Mouse (Mus musculus) layer of hippocampus, adult 2 months (tissue): ENCODE measurements around the gene Dlg2. TPM values are rescaled to one million over a fixed set of nuclear protein-coding genes. Genes with fewer than 3 reads are reported as not detected.

ENCODE experiments used
- DNase-seq, 2 experiments: peaks; one replicate each; pipeline ENCODE4 v3.0.0; 2022; ENCODE audit warnings: low spot score in 2 of 2
- H3K27ac ChIP-seq: fragments of 200-600 bp; 2 replicates; pipeline ENCODE4 v1.8.1; 2022
- H3K4me3 ChIP-seq: fragments of 200-600 bp; 2 replicates; pipeline ENCODE4 v1.8.1; 2022; ENCODE audit warnings: mild to moderate bottlenecking
- CTCF ChIP-seq: fragments of 200-600 bp; conservative IDR thresholded peaks from 2 replicates; pipeline ENCODE4 v1.8.1; 2022; ENCODE audit warnings: antibody characterized with exemption, mild to moderate bottlenecking, moderate library complexity
- total RNA-seq, 2 experiments: library from RNA; stranded (reverse); gene quantifications; 2 replicates each; pipeline ENCODE4 v1.2.3; 2021

Dlg2 gene
- total RNA-seq, 2 experiments from 2014 or later, result 248 to 256 TPM

DNA sequence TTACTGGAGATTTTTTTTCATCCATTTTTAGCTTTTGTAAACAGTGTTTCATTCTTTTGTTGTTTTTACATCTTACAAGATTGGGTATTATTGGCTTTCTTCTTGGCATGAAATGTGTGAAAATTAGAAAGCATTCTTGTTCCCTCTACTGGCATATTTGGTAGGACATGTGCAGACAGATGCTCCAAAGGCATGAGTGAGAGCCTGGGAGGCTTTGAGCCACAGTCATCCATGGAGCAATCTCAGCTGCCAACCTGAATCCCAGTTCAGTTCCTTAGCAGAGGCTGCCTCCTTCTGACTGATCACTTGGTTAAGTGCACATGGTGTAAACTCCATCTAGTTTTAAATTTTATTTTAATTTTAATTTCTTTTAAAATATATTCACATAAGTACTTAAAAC is 500.8 kb downstream of the Dlg2 start:
- DNase-seq, result peak; percentile 6 to 17
- no peak overlapping the region for H3K4me3 ChIP-seq
- no peak overlapping the region for H3K27ac ChIP-seq
- peak; percentile 55 for TF ChIP-seq CTCF

DNA sequence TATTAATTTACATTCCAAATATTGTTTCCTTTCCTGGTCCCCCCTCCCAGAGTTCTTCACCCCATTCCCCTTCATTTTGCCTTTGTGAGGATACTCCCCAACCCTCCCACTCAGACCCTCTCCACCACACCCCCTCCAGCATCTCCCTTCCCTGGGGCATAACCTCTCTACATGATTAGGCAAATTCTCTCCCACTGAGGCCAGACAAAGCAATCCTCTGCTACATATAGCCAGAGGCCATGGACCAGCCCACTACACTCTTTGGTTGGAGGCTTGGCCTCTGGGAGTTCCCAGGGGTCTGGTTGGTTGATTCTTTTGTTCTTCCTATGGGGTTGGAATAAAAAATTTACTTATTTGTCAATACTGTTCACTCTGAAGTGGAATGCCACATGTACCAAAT is 505.6 kb downstream of the Dlg2 start:
- no peak for DNase-seq
- no peak overlapping the region for H3K4me3 ChIP-seq
- no peak for TF ChIP-seq CTCF
- no peak overlapping the region for H3K27ac ChIP-seq

DNA sequence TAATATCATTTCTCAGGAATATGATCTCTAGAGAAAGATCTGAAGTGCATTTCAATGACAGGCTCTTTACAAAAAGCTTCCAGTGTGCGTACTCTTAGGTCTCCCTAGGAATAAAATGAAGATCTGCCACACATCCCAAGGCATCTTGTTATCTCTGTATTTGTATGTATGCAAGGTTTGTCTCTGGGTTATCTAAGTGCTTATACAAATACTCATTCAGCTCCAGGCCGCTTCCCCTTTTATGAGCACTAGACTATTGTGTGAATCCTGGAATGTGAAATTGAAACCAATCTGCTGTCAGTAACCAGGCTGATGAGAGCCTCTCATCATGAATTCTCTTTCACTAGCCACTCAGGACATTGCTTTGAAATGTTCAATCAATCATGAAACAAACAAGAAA is 534.2 kb downstream of the Dlg2 start:
- DNase-seq, result no peak
- Histone ChIP-seq H3K4me3 (no peak overlapping the region), H3K27ac (no peak overlapping the region)
- TF ChIP-seq CTCF, result no peak

DNA sequence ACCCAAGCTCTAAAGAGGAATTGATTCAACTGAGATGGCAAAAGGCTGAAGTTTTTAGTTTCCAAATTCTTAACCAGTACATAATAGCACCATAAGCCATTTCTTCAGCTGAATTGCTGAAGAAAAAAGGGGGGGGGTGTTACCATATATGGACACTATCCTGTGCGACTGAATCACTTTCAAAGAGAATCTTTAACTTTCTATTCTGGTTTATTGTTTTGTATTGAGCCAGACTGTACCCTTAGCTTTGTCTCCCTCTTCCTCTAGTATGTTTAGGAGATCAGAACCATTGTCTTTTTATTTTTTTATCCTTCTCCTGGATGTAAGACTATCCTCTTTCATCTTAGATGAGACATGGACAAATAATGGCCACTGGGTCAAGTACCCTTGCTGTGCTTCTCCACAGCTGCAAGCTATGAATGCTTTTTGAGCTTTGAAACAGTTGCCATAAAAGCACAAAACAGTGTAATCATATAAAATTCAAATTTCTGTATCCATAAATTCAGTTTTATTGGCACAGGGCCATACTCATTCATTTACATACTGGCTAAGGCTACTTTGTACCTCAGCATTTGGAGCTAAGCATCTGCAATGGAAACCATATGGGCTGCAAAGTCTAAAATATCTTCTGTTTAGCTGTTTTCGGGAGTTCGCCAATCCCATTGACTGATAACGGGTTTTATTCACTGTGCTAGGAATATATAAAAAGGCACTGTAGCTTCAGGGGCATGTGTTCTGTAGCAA is 568.7 kb downstream of the Dlg2 start:
- peak; percentile 16 to 53 for DNase-seq
- H3K4me3 ChIP-seq, result no peak overlapping the region
- H3K27ac ChIP-seq, result peak overlapping the region; percentile 51; the same call in 1 of the 2 replicates
- TF ChIP-seq CTCF, result no peak

DNA sequence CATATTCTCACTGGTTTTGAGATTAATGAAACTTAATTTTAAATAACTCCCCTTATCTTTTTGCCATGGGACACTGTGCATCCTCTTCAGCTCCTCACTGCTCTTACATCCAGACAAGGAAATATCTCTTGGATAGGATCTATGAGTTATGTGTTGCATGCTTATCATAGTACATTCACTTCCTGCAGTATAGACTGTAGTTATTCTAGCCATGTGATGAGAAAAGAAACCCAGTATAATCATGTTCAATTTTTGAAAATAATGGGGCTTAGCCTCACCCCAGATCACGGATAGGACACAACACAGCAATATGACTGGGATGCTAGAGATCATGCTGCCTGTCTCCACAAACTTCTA is 569.2 kb downstream of the Dlg2 start:
- Histone ChIP-seq H3K27ac (no peak overlapping the region), H3K4me3 (no peak overlapping the region)
- TF ChIP-seq CTCF, result no peak
- DNase-seq, result no peak

DNA sequence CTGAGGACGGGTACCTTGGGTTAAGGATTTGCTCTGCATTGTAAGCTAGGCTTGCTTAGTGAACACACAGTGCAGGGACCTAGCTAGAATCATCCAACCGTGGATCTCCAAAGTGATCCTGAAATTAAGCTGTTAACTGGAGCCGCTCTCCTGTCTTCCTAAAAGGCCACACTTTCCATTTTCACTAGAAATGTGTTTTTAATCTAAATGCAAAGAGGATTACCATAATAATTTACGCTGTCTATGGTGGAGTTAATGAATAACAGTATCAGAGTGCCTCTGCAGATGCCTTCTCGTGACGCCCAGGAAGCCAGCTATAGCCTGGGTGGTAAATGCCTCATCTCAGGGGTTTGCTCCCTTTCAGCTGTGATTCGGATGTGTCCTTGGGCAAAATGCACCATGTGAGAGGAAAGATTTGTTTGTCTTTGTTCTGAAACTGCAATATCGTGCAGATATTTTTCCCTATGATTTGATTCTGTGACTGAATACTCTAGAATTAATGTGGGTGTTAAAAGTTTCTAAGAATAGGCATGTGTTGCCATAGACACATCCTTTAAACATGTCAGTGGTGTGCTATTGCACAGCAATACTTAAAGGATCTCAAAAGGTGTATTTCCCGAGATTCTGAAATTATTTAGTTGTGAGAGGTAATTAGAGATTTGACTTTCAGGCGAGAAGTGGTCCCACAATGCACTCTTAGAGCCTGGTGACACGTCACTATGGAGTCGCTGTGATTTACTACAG is 587.0 kb downstream of the Dlg2 start:
- Histone ChIP-seq H3K27ac (peak overlapping the region; percentile 84), H3K4me3 (peak overlapping the region; percentile 42)
- no peak for TF ChIP-seq CTCF
- peak in 1 of 2 experiments; percentile 11 for DNase-seq

DNA sequence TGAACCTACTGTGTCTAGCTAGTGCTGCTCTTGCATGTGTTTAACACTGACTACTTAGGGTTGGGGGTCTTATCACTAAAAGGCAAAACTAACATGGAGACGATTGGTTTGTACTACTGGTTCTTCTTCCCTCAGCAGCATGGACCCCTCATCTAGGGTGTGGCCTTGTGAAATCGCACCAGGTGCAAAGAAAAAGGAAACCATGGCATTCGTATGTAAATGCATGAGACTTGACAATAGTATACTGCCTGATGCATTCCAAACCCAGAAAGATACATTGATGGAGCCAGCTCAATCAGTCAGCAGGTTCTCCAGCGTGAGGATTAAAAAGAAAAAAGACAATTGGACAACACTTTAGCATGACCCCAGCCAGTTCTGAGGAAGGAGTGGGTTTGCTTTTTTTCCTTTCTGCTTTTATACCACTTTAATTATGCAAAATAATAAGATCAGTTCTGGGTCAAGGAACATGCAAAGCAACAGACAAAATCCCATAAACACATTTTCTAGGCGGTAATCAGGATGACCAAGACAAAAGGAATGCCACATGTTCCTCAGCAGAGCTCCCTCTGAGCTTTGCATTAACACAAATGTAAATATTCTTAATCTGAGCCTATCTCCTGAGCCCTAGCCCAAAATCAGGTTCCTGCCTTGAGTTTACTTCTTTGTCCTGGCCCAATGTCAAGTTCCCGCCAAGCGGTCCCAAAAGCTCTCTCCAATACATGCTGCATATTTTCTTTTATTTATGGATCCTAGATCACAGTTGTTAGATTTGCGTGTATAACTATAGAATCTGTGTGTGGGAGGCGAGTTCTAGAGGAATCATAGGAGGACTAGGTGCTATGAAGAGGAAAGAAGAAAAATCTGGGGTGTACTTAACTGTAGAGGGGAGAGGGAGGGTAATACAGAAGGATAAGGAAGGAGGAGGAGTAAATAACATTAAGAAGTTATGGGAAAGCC is 595.6 kb downstream of the Dlg2 start:
- DNase-seq, result no peak
- Histone ChIP-seq H3K27ac (no peak overlapping the region), H3K4me3 (no peak overlapping the region)
- no peak for TF ChIP-seq CTCF

DNA sequence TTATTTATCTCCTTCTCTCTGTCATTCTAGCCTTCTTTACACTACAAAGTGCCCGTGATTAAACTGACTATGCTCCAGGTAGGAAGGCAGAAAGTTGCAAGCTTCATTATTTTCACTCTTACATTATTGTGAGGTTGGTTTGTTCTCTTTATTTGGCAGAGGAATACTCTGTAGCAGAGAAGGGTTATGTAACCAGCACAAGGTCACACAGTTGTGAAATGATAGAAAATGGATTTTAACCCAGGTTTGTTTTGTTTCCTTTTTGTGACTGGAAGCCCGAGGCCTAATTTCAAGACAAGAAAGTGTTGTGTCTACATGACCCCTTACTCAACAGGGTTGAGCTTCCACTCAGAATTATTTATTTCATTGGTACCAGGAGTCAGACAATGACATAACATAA is 609.6 kb downstream of the Dlg2 start:
- TF ChIP-seq CTCF, result no peak
- no peak for DNase-seq
- Histone ChIP-seq H3K4me3 (no peak overlapping the region), H3K27ac (no peak overlapping the region)

DNA sequence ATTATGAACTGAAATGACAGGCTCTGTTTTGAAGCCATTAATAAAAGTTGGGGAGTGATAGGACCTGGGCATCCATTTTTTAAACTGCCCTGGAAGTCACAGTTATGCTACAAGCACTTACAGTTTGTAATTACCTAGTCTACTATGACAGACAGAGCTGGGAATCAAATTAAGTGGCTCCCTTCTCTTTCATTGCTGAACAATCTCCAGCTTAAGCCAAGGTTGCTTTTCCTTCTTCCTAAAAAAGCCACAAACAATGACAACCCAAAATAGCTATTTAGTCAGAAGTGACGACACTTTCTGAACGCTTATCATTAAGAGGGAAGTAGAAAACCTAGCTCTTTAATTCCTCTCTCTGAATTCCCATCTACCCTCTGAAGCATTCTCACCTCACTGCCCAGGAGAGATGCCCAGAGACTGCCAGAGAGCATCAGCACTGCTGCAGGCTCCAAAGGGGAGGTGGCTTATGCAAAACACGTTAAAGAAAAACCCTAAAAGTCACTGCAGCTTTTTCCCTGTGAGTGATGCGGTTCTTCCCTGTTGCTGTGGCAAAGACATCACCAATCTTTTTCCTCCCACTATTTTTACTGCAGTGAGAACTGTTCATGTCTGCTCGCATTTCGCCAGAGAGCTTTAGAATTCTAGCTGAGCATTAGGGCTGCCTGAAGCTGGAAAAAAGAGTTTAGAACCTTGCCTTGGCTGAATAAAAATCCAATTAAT is 612.9 kb downstream of the Dlg2 start:
- DNase-seq, result peak; percentile 39 to 51
- TF ChIP-seq CTCF, result no peak
- Histone ChIP-seq H3K4me3 (peak overlapping the region; percentile 70), H3K27ac (peak overlapping the region; percentile 95)

DNA sequence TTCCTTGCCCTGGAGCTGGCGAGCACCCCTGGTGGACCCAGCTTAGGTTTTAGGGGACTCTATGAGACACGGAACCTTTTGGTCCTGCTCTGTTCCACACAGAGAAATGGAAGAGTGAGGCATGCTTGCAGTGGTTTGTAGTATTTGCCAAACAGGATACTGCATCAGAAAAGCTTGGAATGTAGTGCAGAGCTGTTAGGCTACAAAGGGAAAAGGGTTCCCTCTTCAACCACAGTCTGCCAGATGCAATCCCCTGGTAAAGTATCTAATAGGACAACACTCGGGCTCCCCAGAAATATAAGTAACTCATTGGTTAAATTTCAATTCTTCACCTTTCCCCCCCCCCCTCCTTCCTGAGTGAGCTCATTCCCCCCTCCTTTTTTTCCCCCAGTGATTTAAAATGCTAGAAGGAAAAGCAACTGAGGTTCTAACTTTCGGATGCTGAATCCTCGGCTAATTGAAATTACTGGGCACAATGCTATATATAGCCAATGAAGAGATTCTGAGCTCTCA is 613.9 kb downstream of the Dlg2 start:
- peak in 1 of 2 experiments; percentile 29 for DNase-seq
- TF ChIP-seq CTCF, result no peak
- Histone ChIP-seq H3K27ac (peak overlapping the region; percentile 95), H3K4me3 (peak overlapping the region; percentile 70)

DNA sequence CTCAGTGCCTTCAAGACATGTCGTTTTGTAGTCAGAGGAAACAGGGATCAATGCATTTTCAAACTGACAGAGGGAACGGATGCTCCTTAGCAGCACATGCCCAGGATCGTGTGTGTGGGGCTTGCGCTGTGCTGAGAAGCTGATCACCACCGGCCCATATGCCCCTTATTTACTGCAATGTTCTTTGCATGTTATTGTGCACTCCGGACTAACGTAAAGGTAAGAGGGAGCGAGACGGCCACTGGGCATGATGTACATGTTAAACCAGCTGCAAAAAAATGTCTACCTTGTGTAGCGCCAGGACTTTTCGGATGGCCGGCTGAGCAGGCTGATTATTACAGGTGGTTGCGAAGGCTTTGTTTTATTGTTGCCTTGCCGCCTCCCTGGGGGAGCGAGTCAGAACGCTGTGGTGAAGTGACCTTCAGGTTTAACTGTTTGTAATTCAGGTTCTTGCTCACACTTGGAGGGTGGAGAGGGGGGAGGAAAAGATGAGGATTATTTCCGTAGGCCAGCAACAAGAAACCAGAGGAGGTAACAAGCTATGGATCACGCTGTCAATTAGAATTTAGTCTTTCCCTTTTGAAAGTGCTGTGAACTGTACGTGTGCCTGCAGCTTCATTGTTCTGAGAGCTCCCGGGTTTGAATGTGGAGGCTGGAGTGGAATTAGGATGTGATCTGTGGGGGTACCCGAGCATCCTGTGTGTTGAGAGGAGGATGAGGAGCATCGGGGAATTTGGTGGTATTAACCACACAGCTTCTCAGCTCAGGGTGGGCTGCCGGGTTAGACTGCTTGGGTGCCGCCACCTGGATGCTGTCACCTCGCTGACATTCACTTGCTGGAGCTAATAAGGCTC is 614.6 kb downstream of the Dlg2 start:
- Histone ChIP-seq H3K4me3 (peak overlapping the region; percentile 70), H3K27ac (peak overlapping the region; percentile 95)
- no peak for TF ChIP-seq CTCF
- DNase-seq, result peak; percentile 15 to 33

DNA sequence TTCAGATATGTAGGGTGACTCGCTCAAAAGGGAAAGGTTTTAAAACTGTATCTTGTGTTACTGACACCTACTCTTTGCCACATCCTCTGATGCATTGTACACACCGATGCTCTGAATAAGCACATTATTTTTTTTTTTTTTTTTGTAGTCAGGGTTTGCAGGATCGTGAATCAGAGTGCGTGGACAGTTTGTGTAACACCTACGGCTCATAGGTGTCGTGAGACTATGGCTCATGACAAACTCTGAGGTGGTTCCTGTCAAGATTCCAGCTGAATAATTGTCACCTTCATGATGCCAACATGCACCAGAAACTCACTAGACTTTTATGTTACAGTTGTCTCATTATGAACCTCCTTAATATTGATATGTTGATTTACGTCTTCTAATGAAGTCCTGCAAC is 620.0 kb downstream of the Dlg2 start:
- no peak for TF ChIP-seq CTCF

More for the DNA sequence above, 620.0 kb downstream of the Dlg2 start:
- Histone ChIP-seq H3K4me3 (no peak overlapping the region), H3K27ac (no peak overlapping the region)
- no peak for DNase-seq
